Mouse (Mus musculus) olfactory bulb, adult 2 months (tissue): Measurements from ENCODE around the gene Rhd. TPM values are rescaled to one million over a fixed set of nuclear protein-coding genes. Genes with fewer than 3 reads are reported as not detected.

ENCODE experiments used
- H3K27ac ChIP-seq: fragments of 200-500 bp; 2 replicates; pipeline ENCODE4 v1.5.1; 2012; ENCODE audit warnings: low read depth, low read length; ENCODE audit not compliant: insufficient read depth
- H3K4me1 ChIP-seq: fragments of 200-500 bp; 2 replicates; pipeline ENCODE4 v1.6.1; 2012; ENCODE audit warnings: low read length; ENCODE audit not compliant: control insufficient read depth, insufficient read depth
- H3K4me3 ChIP-seq: fragments of 200-500 bp; 2 replicates; pipeline ENCODE4 v1.5.1; 2012; ENCODE audit warnings: mild to moderate bottlenecking, low read depth, low read length, moderate library complexity; ENCODE audit not compliant: insufficient read depth
- CTCF ChIP-seq: fragments of 200-500 bp; IDR thresholded peaks from 2 replicates; pipeline ENCODE4 v1.5.1; 2012; ENCODE audit warnings: low read depth, mild to moderate bottlenecking, low read length, moderate library complexity; ENCODE audit not compliant: insufficient read depth
- POLR2A ChIP-seq: fragments of 200-500 bp; IDR thresholded peaks from 2 replicates; pipeline ENCODE4 v1.6.1; 2012; ENCODE audit warnings: mild to moderate bottlenecking, low read depth, low read length, moderate library complexity; ENCODE audit not compliant: insufficient read depth
- WGBS: fragments of 180-500 bp; shearing (Covaris S2); methylation state at CpG from one replicate; pipeline ENCODE4 v1.1.7; 2018; 5-methylcytosine and 5-hydroxymethylcytosine counted together
- polyA plus RNA-seq: library from polyadenylated mRNA; stranded (reverse); fragments of >200 nt; gene quantifications from 2 replicates; pipeline ENCODE4 v1.2.4, GENCODE M21; 2012; ENCODE audit warnings: low replicate concordance; ENCODE audit not compliant: missing spikeins, insufficient read depth, insufficient read length

Rhd gene
- polyA plus RNA-seq, 1 experiment: not detected

- Histone ChIP-seq H3K4me1 (no peaks in the 10 kb centered on the region), H3K27ac (no peak overlapping the region), H3K4me3 (no peak overlapping the region)
- 93% methylated on average over 5 of the region's 5 CpGs for WGBS
- TF ChIP-seq CTCF (no peak), POLR2A (no peak)
Observed at GRCm38 (mm10) chr4:134865789-134866188, 1.5 kb downstream of the Rhd start.

- Histone ChIP-seq H3K27ac (no peak overlapping the region), H3K4me3 (no peak overlapping the region), H3K4me1 (no peaks in the 10 kb centered on the region)
- no peak for TF ChIP-seq CTCF
- no peak for TF ChIP-seq POLR2A
- WGBS: 95% methylated on average over 8 of the region's 8 CpGs
Observed at GRCm38 (mm10) chr4:134867213-134867612, 2.9 kb downstream of the Rhd start.

DNA sequence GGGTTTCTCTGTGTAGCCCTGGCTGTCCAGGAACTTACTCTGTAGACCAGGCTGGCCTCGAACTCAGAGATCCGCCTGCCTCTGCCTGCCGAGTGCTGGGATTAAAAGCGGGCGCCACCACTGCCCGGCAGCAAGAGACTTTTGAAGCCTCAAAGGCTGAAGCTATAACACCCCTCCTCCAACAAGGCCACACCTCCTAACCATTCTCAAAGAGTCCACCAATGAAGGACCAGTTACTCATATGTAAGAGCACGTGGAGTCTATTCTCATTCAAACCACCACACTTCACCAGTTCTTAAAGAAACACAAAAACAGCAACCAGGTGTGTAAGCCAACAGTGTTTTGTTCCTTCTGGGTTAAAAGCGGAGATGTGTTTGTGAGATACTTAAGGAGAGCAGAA is 3.3 kb downstream of the Rhd start:
- H3K4me3 ChIP-seq: no peak overlapping the region
- TF ChIP-seq CTCF (no peak), POLR2A (no peak)
- H3K27ac ChIP-seq: no peak overlapping the region
- WGBS: 88% methylated on average over 8 of the region's 8 CpGs
- H3K4me1 ChIP-seq: no peaks in the 10 kb centered on the region

DNA sequence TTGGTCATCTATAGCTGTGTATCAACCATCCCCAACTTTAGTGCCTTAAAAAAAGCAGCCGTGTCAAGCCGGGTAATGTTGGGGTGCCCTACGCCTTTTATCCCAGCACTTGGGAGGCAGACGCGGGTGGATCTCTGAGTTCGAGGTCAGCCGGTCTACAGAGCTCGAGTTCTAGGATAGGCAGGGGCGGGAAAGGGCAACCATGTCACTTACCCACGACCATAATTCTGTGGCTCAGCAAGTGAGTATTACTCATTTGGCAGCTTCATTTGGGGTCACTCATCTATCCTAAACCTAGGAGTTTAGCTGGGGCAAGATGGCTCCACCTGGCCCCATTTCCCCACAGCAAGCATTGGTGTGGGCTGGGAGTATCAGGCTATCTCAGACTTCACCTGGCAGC is 3.7 kb downstream of the Rhd start:
- no peaks in the 10 kb centered on the region for H3K4me1 ChIP-seq
- 88% methylated on average over 10 of the region's 10 CpGs for WGBS

DNA sequence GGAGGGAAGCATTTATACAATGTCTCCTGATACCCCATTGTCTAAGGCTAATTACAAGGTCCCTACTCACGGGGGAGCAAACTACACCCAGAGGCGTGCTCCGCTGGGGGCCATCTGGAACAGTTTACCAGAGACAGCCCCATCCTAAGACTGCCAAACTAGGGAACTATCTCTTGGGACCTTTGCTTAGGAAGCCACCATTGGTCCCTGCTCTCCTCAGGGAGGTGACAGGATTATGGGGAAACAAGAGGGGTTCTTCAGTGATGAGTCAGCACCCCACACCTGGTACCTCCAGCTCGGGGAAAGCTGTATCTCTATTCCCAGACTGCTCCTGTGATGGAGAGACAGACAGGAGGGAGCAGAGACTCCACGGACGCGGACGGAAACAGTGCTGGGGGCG is 4.2 kb downstream of the Rhd start:
- H3K4me1 ChIP-seq: no peaks in the 10 kb centered on the region
- no peak overlapping the region for H3K4me3 ChIP-seq
- WGBS: 27% methylated on average over 9 of the region's 9 CpGs
- no peak for TF ChIP-seq POLR2A
- TF ChIP-seq CTCF: no peak
- H3K27ac ChIP-seq: no peak overlapping the region

More for the DNA sequence above, 3.7 kb downstream of the Rhd start:
- H3K4me3 ChIP-seq: no peak overlapping the region
- H3K27ac ChIP-seq: no peak overlapping the region
- TF ChIP-seq POLR2A (no peak), CTCF (no peak)

DNA sequence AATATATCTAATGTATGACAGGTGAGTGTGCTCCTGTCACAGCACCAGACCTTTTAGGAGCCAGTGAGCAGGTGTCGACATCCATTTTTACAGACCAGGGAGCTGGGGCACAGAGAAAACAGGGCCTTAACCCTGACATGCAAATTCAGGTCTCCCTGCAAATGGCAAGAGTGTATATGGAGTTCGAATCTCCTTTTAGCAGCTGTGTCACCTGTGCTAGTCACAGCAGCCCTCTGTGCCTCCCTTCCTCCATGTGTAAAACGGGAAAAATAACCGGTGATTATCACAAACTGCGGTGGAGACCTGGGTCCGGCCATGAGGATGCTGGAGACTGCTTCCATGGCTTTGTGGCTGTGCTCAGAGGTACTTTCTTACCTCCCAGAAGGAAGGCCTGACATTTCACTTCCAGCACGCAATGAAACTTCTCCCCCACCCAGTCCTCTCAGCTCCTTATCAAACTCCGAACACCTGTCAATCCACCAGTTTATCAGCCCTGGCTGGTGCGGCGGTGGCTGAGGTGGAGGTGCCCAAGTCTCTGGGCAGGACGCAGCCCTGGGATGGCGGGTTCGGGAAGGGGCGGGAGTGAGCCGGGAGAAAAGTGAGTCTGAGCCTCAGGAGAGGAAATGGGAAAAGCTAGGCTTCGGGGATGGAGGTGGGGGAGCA is 4.9 kb downstream of the Rhd start:
- TF ChIP-seq CTCF (no peak), POLR2A (no peak)

DNA sequence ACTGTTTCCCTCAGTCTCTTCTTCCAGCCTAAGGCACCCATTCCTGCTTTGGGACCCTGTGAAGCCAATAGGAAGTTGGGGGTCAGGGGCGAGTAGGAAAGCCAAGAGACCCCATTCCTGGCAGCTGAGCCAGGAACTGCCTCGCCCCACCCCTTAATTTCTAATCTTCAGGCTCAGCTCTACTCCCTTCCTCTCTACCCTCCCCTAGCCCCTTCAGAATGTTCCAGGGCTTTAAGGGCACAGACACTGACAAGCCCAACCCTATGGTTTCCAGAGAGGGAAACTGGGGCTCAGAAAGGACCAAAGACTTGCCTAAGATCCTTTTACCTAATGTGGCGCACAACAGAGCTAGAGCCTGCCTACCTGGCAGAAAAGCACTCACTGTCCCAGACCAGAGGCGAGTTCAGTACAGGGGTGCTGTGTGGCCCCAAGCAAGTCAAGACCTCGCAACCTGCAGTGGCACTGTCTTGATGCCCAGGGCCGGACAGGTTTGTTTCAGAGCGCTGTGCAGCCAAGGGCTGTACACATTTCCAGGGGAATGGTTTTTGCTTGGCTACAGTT is 5.6 kb downstream of the Rhd start:
- TF ChIP-seq CTCF (no peak), POLR2A (no peak)
- Histone ChIP-seq H3K27ac (no peak overlapping the region), H3K4me3 (no peak overlapping the region), H3K4me1 (no peaks in the 10 kb centered on the region)
- 54% methylated on average over 7 of the region's 7 CpGs for WGBS

More for the DNA sequence above, 4.9 kb downstream of the Rhd start:
- no peaks in the 10 kb centered on the region for H3K4me1 ChIP-seq
- no peak overlapping the region for H3K27ac ChIP-seq
- 27% methylated on average over 16 of the region's 16 CpGs for WGBS
- no peak overlapping the region for H3K4me3 ChIP-seq

DNA sequence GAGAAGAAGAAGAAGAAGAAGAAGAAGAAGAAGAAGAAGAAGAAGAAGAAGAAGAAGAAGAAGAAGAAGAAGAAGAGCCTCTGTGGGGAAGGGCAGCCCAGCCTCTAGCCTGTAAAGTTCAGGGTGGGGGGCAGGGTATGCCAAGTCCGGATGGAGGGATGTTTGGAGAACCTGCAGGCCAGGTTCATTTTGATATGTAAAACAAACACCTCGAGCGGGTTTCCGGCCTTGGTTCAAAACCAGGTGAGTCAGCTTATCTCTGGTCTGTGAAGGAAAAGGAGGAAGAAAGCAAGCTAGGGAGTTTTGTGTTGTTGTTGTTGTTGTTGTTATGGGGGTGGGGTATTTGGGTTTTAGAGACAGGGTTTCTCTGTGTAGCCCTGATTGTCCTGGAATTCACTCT is 7.1 kb downstream of the Rhd start:
- Histone ChIP-seq H3K4me1 (no peaks in the 10 kb centered on the region), H3K4me3 (no peak overlapping the region), H3K27ac (no peak overlapping the region)
- TF ChIP-seq CTCF: no peak
- no peak for TF ChIP-seq POLR2A
- WGBS: 75% methylated on average over 4 of the region's 4 CpGs

- H3K27ac ChIP-seq: no peak overlapping the region
- TF ChIP-seq CTCF (no peak), POLR2A (no peak)
- 73% methylated on average over 2 of the region's 2 CpGs for WGBS
- no peaks in the 10 kb centered on the region for H3K4me1 ChIP-seq
- no peak overlapping the region for H3K4me3 ChIP-seq
Observed at GRCm38 (mm10) chr4:134871950-134872349, 7.6 kb downstream of the Rhd start.
